Mouse (Mus musculus) 416B (cell line): ENCODE measurements around the gene Arhgap8.

Experiments used
- DNase-seq: peaks from one replicate; pipeline ENCODE4 v3.0.0; 2011; ENCODE audit warnings: low read depth

Gene Arhgap8

DNA sequence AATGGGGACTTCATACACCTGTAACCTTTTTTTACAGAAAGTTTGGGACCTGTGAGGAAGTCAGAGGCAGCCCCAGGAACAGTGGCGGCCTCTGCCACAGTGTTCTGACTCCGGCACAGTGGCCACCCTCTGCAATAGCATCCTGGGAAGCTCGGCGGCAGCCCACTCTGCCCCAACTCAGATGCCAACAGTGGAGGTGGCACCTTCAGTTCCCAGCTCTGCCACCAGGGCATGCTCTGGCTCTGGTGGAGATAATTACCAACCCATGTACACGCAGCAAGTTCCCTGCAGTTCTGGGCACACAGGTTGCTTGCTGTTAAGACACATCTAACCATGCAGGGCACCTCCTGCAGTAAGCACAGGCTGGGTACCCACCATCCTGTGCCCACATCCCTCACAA is 80.3 kb downstream of the Arhgap8 start:
- DNase-seq = peak; percentile 21

GRCm38 (mm10) chr15:84803685-84804084 is 83.8 kb downstream of the Arhgap8 start:
- DNase-seq = peak; percentile 48

DNA sequence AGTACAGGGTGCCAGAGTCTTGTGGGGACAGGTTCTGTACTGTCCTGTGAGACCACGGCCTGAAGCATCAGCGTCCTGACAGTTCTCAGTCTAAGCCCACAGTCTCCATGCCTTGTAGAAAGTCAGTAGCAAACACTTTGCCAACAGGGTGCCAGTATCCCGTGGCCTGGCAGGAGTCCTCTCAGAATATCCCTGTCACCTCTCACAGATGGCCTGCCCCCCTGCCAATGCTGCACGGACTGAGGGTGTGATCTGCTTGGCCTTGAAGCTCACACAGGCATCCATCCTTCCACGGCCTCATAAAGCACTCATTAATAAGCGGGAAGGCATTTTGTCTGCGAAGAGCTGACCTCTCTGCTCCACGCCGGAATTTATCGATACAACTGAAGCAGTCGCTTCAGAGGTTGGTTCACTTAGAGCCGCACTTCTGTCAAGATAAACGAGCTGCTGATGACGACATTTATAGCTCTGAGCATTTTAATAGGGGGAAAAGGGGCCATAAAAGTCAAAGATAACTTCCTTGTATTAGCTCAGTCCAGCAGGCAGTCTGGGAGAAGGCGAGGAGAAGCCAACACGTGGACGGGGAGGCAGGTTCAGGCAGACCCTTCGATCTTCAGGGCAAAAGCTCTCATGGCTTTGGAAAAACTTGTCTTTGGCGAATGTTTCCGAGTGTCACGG is 89.6 kb downstream of the Arhgap8 start:
- DNase-seq = no peak

- no peak for DNase-seq
Measured at GRCm38 (mm10) chr15:84811126-84811525, 91.3 kb downstream of the Arhgap8 start.

DNA sequence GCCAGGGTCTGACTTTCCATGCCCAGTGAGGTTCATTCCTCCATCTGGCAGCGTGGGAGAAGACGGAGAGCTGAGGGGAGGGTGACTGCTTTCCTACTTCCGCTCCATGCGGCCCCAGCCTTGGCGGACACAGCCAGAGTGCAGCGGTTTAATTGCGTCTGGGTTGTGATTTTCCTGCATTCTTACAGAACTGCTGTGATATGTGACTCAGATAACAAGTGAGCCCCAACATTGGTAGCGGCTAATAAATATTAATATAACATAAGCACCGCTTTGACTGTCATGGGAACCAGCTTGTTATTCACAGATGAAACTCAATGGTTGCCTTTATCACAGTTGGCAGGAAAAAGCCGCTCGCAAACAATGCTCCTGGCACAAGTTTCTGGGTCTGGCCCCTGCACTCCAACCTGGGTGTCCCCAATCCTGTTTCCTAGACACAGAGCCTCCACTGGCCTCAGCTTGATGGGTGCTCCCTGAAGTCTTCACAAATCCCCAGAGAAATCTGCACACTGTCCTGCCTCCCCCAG is 93.0 kb downstream of the Arhgap8 start:
- no peak for DNase-seq

GRCm38 (mm10) chr15:84815171-84815570 is 95.3 kb downstream of the Arhgap8 start:
- DNase-seq = no peak

GRCm38 (mm10) chr15:84817589-84817988 is 97.7 kb downstream of the Arhgap8 start:
- DNase-seq = no peak

DNA sequence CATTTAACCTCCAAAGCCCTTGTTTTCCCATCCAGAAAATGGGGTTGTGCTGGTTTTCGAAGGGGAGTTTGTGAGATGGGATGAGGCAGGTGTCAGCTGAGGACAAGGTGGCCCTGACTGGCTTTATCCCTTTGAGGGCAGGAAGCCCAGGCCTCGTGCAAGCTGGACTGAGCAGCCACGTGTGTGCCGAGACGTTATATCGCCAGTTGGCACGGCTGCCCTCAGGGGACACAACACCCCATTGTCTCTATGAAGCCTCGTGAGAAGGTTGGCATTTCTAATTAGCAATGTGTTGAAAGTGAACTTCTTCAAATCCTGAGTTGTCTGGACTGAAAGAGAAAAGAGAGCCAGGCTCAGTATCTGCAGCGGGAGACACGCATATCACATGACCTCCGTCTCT is 98.4 kb downstream of the Arhgap8 start:
- no peak for DNase-seq

GRCm38 (mm10) chr15:84820811-84821210 is 101.0 kb downstream of the Arhgap8 start:
- no peak for DNase-seq
